Mouse (Mus musculus) central nervous system, embryonic 14 days (tissue): ENCODE data around the gene Olfr1315-ps1. TPM values are rescaled to one million over a fixed set of nuclear protein-coding genes. Genes with fewer than 3 reads are reported as not detected.

Experiments used
- polyA plus RNA-seq: library from polyadenylated mRNA; depleted of rRNA; stranded (reverse); fragments of >200 nt; gene quantifications from 2 replicates; pipeline ENCODE4 v1.2.3, GENCODE M21; 2012; rRNA removed

Gene Olfr1315-ps1
- polyA plus RNA-seq = not detected in 2 replicates

DNA sequence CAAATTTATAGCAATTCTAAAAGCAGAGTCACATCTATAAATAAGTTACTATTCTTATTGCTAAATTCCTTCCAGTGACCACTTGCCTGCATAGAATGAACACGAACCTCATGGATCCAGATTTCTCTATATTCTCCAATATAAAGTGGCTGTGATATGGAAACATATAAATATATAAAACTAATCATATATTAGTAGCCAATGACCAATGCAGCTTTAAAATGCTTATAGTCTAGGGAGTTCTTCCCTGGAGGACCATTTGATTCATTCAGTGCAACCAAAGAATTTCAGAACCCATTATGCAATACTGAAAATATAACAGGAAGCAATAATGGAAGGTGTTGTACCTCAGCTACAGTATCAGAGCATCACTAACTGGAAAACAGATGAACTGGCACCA is at the start of gene Olfr1315-ps1:
TSS of gene Olfr1315-ps1 (minus strand) at position 101 of the 400 bp plus-strand sequence.

DNA sequence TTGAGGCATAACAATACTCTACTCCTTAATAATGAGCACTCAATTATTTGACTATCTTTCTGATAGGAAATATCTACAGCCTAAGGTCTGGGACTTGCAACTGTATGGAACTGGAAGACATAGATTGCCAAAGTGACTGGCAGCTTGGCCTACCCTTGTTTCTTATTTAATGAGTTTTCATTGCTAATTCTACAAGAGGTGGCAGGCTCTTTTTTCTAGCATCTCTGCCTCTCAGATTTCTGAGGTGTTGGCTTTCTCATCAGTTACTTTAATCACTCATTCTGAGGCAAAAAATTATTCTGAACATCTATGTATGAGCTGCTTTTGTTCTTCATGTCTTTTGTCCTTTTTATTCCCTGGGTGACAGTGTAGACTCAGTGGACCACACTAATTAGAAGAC is 38.7 kb upstream of the Olfr1315-ps1 start, which contains the start of gene Olfr1318:
TSS of gene Olfr1318 (plus strand) at position 301 of the 400 bp plus-strand sequence.

DNA sequence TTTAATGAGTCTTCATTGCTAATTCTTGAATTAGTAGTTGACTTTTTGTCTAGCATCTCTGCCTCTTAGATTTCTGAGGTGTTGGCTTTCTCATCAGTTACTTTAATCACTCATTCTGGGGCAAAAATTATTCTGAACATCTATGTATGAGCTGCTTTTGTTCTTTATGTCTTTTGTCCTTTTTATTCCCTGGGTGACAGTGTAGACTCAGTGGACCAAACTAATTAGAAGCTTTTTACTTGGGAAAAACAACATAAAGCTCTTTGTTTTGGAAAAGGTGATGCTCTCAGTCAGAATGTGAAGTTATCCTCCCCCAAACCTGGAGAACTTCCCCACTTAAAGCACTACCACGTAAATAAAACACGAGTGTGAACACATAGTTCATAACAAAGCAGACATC is 24.8 kb upstream of the Olfr1315-ps1 start, which contains the start of gene Olfr1317:
TSS of gene Olfr1317 (plus strand) at position 301 of the 400 bp plus-strand sequence.

DNA sequence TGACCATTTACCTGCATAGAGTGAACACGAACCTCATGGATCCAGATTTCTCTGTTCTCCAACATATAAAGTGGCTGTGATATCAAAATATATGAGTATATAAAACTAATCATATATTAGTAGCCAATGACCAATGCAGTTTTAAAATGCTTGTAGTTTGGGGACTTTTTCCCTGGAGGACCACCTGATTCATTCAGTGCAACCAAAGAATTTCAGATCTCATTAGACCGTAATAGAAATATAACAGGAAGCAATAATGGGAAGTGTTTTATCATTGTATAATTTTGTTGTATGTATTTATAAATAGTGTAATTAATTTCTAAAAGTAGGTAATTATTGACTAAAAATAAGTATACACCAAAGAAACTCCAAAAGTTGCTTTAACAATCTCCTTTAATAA is 19.6 kb upstream of the Olfr1315-ps1 start, which contains the start of gene Olfr1316:
TSS of gene Olfr1316 (minus strand) at position 101 of the 400 bp plus-strand sequence.

DNA sequence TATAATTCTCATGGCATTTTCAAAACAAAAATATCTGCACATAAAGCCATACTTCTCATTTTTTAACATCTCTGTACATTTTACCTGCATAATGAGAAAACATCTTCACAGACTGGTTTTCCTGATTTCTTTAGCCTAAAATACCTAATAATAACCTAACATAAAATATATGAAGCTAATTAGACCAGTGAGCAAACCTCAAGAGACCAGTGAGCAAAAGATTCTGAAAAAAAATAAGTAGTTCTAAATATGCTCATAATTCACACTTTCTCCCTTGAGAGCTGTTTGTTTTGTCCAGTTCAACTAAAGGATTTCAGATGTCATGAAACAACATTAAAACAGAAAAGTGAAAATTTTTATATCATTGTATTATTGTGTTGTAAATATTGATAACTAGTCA is 18.6 kb downstream of the Olfr1315-ps1 start, which contains the start of gene Olfr1314:
TSS of gene Olfr1314 (minus strand) at position 101 of the 400 bp plus-strand sequence.

DNA sequence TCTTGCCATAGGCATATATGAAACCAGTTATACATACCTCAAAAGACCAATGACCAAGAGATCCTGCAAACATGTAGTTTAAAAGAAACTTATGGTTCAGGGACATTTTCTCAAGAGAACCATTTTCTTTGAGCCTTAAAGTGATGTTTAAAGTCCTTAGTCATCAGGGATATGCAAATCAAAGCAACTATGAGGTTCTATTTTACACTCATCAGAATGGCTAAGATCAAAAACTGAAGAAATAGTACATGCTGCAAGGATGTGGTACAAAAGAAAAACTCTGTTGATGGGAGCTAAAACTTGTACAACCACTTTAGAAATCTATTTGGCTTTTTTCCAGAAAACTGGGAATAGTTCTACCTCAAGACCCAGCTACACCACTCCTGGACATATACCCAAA is 37.5 kb downstream of the Olfr1315-ps1 start, which contains the start of gene Olfr1313:
TSS of gene Olfr1313 (minus strand) at position 101 of the 400 bp plus-strand sequence.

Other genes starting within 250 kb of the Olfr1315-ps1 start
- not detected in 2 replicates for gene Olfr1305, start 238.3 kb downstream of the Olfr1315-ps1 start, polyA plus RNA-seq
- not detected in 2 replicates for gene Olfr1306, start 199.2 kb downstream of the Olfr1315-ps1 start, polyA plus RNA-seq
- gene Olfr1307, start 166.0 kb downstream of the Olfr1315-ps1 start, polyA plus RNA-seq = not detected in 2 replicates
- gene Olfr1308, start 150.5 kb downstream of the Olfr1315-ps1 start, polyA plus RNA-seq = not detected in 2 replicates
- not detected in 2 replicates for gene Olfr1309, start 125.2 kb downstream of the Olfr1315-ps1 start, polyA plus RNA-seq
- gene Olfr1310, start 102.7 kb downstream of the Olfr1315-ps1 start, polyA plus RNA-seq = 0.01 TPM in 1 of 2 replicates, not detected in the other
- gene Olfr1311, start 91.0 kb downstream of the Olfr1315-ps1 start, polyA plus RNA-seq = not detected in 2 replicates
- gene Olfr1312, start 65.2 kb downstream of the Olfr1315-ps1 start, polyA plus RNA-seq = not detected in 2 replicates
- not detected in 2 replicates for gene Olfr1313, start 37.6 kb downstream of the Olfr1315-ps1 start, polyA plus RNA-seq
- gene Olfr1314, start 18.7 kb downstream of the Olfr1315-ps1 start, polyA plus RNA-seq = 0.01 TPM in 1 of 2 replicates, not detected in the other
- 0.05 and 0.06 TPM in 2 replicates for gene Olfr1316, start 19.5 kb upstream of the Olfr1315-ps1 start, polyA plus RNA-seq
- not detected in 2 replicates for gene Olfr1317, start 24.9 kb upstream of the Olfr1315-ps1 start, polyA plus RNA-seq
- gene Olfr1318, start 38.8 kb upstream of the Olfr1315-ps1 start, polyA plus RNA-seq = not detected in 2 replicates
- 45.3 and 55.0 TPM in 2 replicates for gene Lpcat4, start 124.0 kb upstream of the Olfr1315-ps1 start, polyA plus RNA-seq
- not detected in 2 replicates for gene Nutm1, start 143.9 kb upstream of the Olfr1315-ps1 start, polyA plus RNA-seq
- 123 and 138 TPM in 2 replicates for gene Nop10, start 146.5 kb upstream of the Olfr1315-ps1 start, polyA plus RNA-seq
- 51.2 and 54.8 TPM in 2 replicates for gene Slc12a6, start 150.4 kb upstream of the Olfr1315-ps1 start, polyA plus RNA-seq
- gene Gm21985, start 150.9 kb upstream of the Olfr1315-ps1 start, polyA plus RNA-seq = 0.07 TPM in 1 of 2 replicates, not detected in the other